Mouse (Mus musculus) limb, embryonic 15.5 days (tissue): Measurements from ENCODE around the gene Adora2b. TPM values are rescaled to one million over a fixed set of nuclear protein-coding genes. Genes with fewer than 3 reads are reported as not detected.
A peak's percentile ranks its signal among the peaks of the same experiment; 100 is the strongest.
"Not testable (repeated sequence)": the region's sequence is repeated elsewhere in the genome, so short reads cannot be mapped to it uniquely, and the experiment has no call there.

ENCODE experiments used
- ATAC-seq: fragments of 200-750 bp; cut with Nextera tagmentation; 2 replicates; pipeline ENCODE4 v1.8.0; 2017; ENCODE audit warnings: low read depth, moderate TSS enrichment; ENCODE audit not compliant: insufficient number of reproducible peaks, low FRiP score, low TSS enrichment
- H3K27ac ChIP-seq: fragments of 300-500 bp; sonication (generic); 2 replicates; pipeline ENCODE4 v1.5.1; 2015; ENCODE audit warnings: moderate library complexity, mild to moderate bottlenecking, inconsistent platforms
- H3K27me3 ChIP-seq: fragments of 300-500 bp; sonication (generic); 2 replicates; pipeline ENCODE4 v1.6.1; 2015; ENCODE audit warnings: inconsistent platforms
- H3K36me3 ChIP-seq: fragments of 300-500 bp; sonication (generic); 2 replicates; pipeline ENCODE4 v1.6.1; 2015; ENCODE audit warnings: inconsistent platforms
- H3K4me1 ChIP-seq: fragments of 300-500 bp; sonication (generic); 2 replicates; pipeline ENCODE4 v1.6.1; 2015; ENCODE audit warnings: inconsistent platforms
- H3K4me2 ChIP-seq: fragments of 300-500 bp; sonication (generic); 2 replicates; pipeline ENCODE4 v1.6.1; 2015; ENCODE audit warnings: mild to moderate bottlenecking, inconsistent platforms
- H3K4me3 ChIP-seq: fragments of 300-500 bp; sonication (generic); 2 replicates; pipeline ENCODE4 v1.5.1; 2015; ENCODE audit warnings: mild to moderate bottlenecking, inconsistent platforms
- H3K9ac ChIP-seq: fragments of 300-500 bp; sonication (generic); 2 replicates; pipeline ENCODE4 v1.6.1; 2015; ENCODE audit warnings: inconsistent platforms
- H3K9me3 ChIP-seq: fragments of 300-500 bp; sonication (generic); 2 replicates; pipeline ENCODE4 v1.6.1; 2016; ENCODE audit warnings: inconsistent platforms
- WGBS: fragments of 180-500 bp; shearing (Covaris S2); methylation state at CpG from one replicate; pipeline ENCODE4 v1.1.7; 2015; 5-methylcytosine and 5-hydroxymethylcytosine counted together
- polyA plus RNA-seq: library from polyadenylated mRNA; unstranded; fragments of >200 nt; fragmentation: Nextera tagmentation; extraction: Ambion mirVana; gene quantifications from 2 replicates; pipeline ENCODE4 v1.2.1, GENCODE M21; 2015

The Adora2b gene
- polyA plus RNA-seq, 1 experiment from 2014 or later: 13.9 TPM

GRCm38 (mm10) chr11:62265642-62266041 lies 16.9 kb downstream of the Adora2b start:
- ATAC-seq: no peak
- WGBS: 82% methylated on average over 7 of the region's 7 CpGs
- Histone ChIP-seq H3K27ac (no peak overlapping the region), H3K9me3 (no peaks in the 10 kb centered on the region), H3K9ac (no peak overlapping the region), H3K4me1 (peaks cover 5% of the 10 kb centered on the region; the same call in 1 of the 2 replicates), H3K27me3 (no peaks in the 10 kb centered on the region), H3K4me2 (no peak overlapping the region), H3K4me3 (no peak overlapping the region), H3K36me3 (peaks cover 7% of the 10 kb centered on the region; the same call in 1 of the 2 replicates)

- ATAC-seq: no peak
- Histone ChIP-seq H3K9me3 (no peaks in the 10 kb centered on the region), H3K4me3 (no peak overlapping the region), H3K9ac (no peak overlapping the region), H3K27me3 (no peaks in the 10 kb centered on the region), H3K36me3 (peaks cover 7% of the 10 kb centered on the region; the same call in 1 of the 2 replicates), H3K27ac (no peak overlapping the region), H3K4me1 (peaks cover 5% of the 10 kb centered on the region; the same call in 1 of the 2 replicates), H3K4me2 (no peak overlapping the region)
- 78% methylated on average over 17 of the region's 17 CpGs for WGBS
These were observed 17.9 kb downstream of the Adora2b start for GRCm38 (mm10) chr11:62266466-62267214.

- H3K4me1 ChIP-seq: peaks cover 5% of the 10 kb centered on the region; the same call in 1 of the 2 replicates
These were observed 19.6 kb downstream of the Adora2b start for GRCm38 (mm10) chr11:62268381-62268780.

GRCm38 (mm10) chr11:62269097-62269496 lies 20.3 kb downstream of the Adora2b start:
- ATAC-seq: no peak
- Histone ChIP-seq H3K27ac (no peak overlapping the region), H3K36me3 (peaks cover 7% of the 10 kb centered on the region; the same call in 1 of the 2 replicates), H3K9ac (no peak overlapping the region), H3K9me3 (no peaks in the 10 kb centered on the region), H3K4me1 (peaks cover 5% of the 10 kb centered on the region; the same call in 1 of the 2 replicates), H3K4me3 (no peak overlapping the region), H3K4me2 (no peak overlapping the region), H3K27me3 (no peaks in the 10 kb centered on the region)
- WGBS: 65% methylated on average over 12 of the region's 12 CpGs

More at GRCm38 (mm10) chr11:62268381-62268780, 19.6 kb downstream of the Adora2b start:
- H3K4me2 ChIP-seq: no peak overlapping the region
- no peak for ATAC-seq
- no peak overlapping the region for H3K27ac ChIP-seq
- peaks cover 7% of the 10 kb centered on the region; the same call in 1 of the 2 replicates for H3K36me3 ChIP-seq
- no peak overlapping the region for H3K9ac ChIP-seq
- no peaks in the 10 kb centered on the region for H3K9me3 ChIP-seq
- no peaks in the 10 kb centered on the region for H3K27me3 ChIP-seq
- no peak overlapping the region for H3K4me3 ChIP-seq
- WGBS: 71% methylated on average over 8 of the region's 8 CpGs

GRCm38 (mm10) chr11:62270851-62271250 lies 22.1 kb downstream of the Adora2b start:
- Histone ChIP-seq H3K4me2 (no peak overlapping the region), H3K4me3 (no peak overlapping the region), H3K27ac (no peak overlapping the region), H3K9me3 (no peaks in the 10 kb centered on the region), H3K36me3 (peaks cover 4% of the 10 kb centered on the region; the same call in 1 of the 2 replicates), H3K4me1 (peaks cover 5% of the 10 kb centered on the region; the same call in 1 of the 2 replicates), H3K9ac (no peak overlapping the region), H3K27me3 (no peaks in the 10 kb centered on the region)
- WGBS: 49% methylated on average over 5 of the region's 5 CpGs
- ATAC-seq: no peak

- no peak overlapping the region for H3K27ac ChIP-seq
- no peak for ATAC-seq
- H3K9ac ChIP-seq: no peak overlapping the region
- H3K27me3 ChIP-seq: no peaks in the 10 kb centered on the region
- no peak overlapping the region for H3K4me3 ChIP-seq
- no peak overlapping the region for H3K4me2 ChIP-seq
- WGBS: 63% methylated on average over 8 of the region's 8 CpGs
- H3K9me3 ChIP-seq: no peaks in the 10 kb centered on the region
- 0 out of 2 replicates have a peak, but pooled peaks cover 3% of the 10 kb centered on the region for H3K4me1 ChIP-seq
- no peaks in the 10 kb centered on the region for H3K36me3 ChIP-seq
These were observed 28.3 kb downstream of the Adora2b start for GRCm38 (mm10) chr11:62277086-62277485.

GRCm38 (mm10) chr11:62278027-62278426 lies 29.2 kb downstream of the Adora2b start:
- H3K4me2 ChIP-seq: no peak overlapping the region
- H3K9me3 ChIP-seq: no peaks in the 10 kb centered on the region
- H3K27ac ChIP-seq: no peak overlapping the region
- H3K4me1 ChIP-seq: peaks cover 4% of the 10 kb centered on the region; the same call in 1 of the 2 replicates
- no peak overlapping the region for H3K9ac ChIP-seq
- 16% methylated on average over 5 of the region's 5 CpGs for WGBS
- H3K4me3 ChIP-seq: no peak overlapping the region
- H3K27me3 ChIP-seq: no peaks in the 10 kb centered on the region
- ATAC-seq: no peak
- H3K36me3 ChIP-seq: no peaks in the 10 kb centered on the region

GRCm38 (mm10) chr11:62280675-62281600 lies 32.2 kb downstream of the Adora2b start, which contains the start of the genes Zswim7 and Ttc19:
Gene Zswim7 (minus strand): TSS chr11:62281375.
Gene Ttc19 (plus strand): TSS chr11:62281473.
- H3K27me3 ChIP-seq: no peaks in the 10 kb centered on the region
- H3K36me3 ChIP-seq: peaks cover 8% of the 10 kb centered on the region
- no peaks in the 10 kb centered on the region for H3K9me3 ChIP-seq
- WGBS: under 1% methylated on average over 66 of the region's 68 CpGs
- H3K27ac ChIP-seq: peak within 1 kb of the TSS; percentile 93
- H3K4me1 ChIP-seq: peaks cover 4% of the 10 kb centered on the region; the same call in 1 of the 2 replicates
- peak; percentile 96 for ATAC-seq
- peak within 1 kb of the TSS; percentile 56 for H3K4me2 ChIP-seq
- peak within 1 kb of the TSS; percentile 95 for H3K4me3 ChIP-seq
- H3K9ac ChIP-seq: peak within 1 kb of the TSS; percentile 82

GRCm38 (mm10) chr11:62281601-62281997 lies 32.8 kb downstream of the Adora2b start:
- Histone ChIP-seq H3K27me3 (no peaks in the 10 kb centered on the region), H3K9me3 (no peaks in the 10 kb centered on the region), H3K36me3 (peaks cover 13% of the 10 kb centered on the region), H3K4me2 (peak overlapping the region; percentile 56), H3K27ac (peak overlapping the region; percentile 93), H3K4me3 (peak overlapping the region; percentile 95), H3K4me1 (peaks cover 4% of the 10 kb centered on the region; the same call in 1 of the 2 replicates), H3K9ac (peak overlapping the region; percentile 82)
- whole genome bisulfite sequencing: under 1% methylated on average over 26 of the region's 57 CpGs
- ATAC-seq: peak; percentile 65

GRCm38 (mm10) chr11:62284020-62284419 lies 35.2 kb downstream of the Adora2b start:
- not testable (repeated sequence) for H3K9ac ChIP-seq, H3K4me2 ChIP-seq, H3K9me3 ChIP-seq, H3K4me1 ChIP-seq, ATAC-seq, H3K27ac ChIP-seq, H3K27me3 ChIP-seq, H3K4me3 ChIP-seq
- 43% methylated on average over 3 of the region's 3 CpGs for WGBS
- peaks cover 28% of the 10 kb centered on the region for H3K36me3 ChIP-seq

GRCm38 (mm10) chr11:62285020-62285419 lies 36.2 kb downstream of the Adora2b start:
- H3K4me3 ChIP-seq: no peak overlapping the region
- H3K27ac ChIP-seq: no peak overlapping the region
- no peak overlapping the region for H3K4me2 ChIP-seq
- ATAC-seq: no peak
- no peaks in the 10 kb centered on the region for H3K27me3 ChIP-seq
- peaks cover 4% of the 10 kb centered on the region; the same call in 1 of the 2 replicates for H3K4me1 ChIP-seq
- 63% methylated on average over 8 of the region's 8 CpGs for WGBS
- peaks cover 33% of the 10 kb centered on the region for H3K36me3 ChIP-seq
- H3K9ac ChIP-seq: no peak overlapping the region
- no peaks in the 10 kb centered on the region for H3K9me3 ChIP-seq
